8 mouse cellular contexts compared by ENCODE assay signal in genomic region chr5:137277360-137278342, GRCm38 (mm10). TPM values are rescaled to one million over a fixed set of nuclear protein-coding genes. Genes with fewer than 3 reads are reported as not detected.
DNase-seq lines count a peak whose midpoint lies in the region; ATAC-seq and TF ChIP-seq lines count a peak whose summit lies in the region.

No protein-coding gene starts in this region.

- no peaks in the 10 kb centered on the region for H3K79me3 ChIP-seq in C2C12 (ENCODE audit: low read depth)

- TF ChIP-seq POLR2A in olfactory bulb, adult 2 months (IDR thresholded peaks at IDR 0.05; ENCODE audit: insufficient read depth, low read depth, low read length), result no peak

- ATAC-seq in forebrain, postnatal 0 days, result peak; percentile 64
- no peak for ATAC-seq in forebrain, embryonic 13.5 days
- ATAC-seq in embryonic facial prominence, embryonic 11.5 days (replicated peaks; ENCODE audit: insufficient number of reproducible peaks, low FRiP score, low TSS enrichment, low read depth), result no peak

- TF ChIP-seq CTCF in forebrain, postnatal 0 days (IDR thresholded peaks at IDR 0.05; ENCODE audit: low read depth), result peak; percentile 63
- peak; percentile 19 for TF ChIP-seq CTCF in C2C12 (IDR thresholded peaks at IDR 0.05; ENCODE audit: control insufficient read depth, insufficient read depth, insufficient read length)
- peak; percentile 19; the same call in 1 of the 2 replicates for TF ChIP-seq CTCF in olfactory bulb, adult 2 months (IDR thresholded peaks at IDR 0.05; ENCODE audit: insufficient read depth, low read depth, low read length)

- no peaks in the 10 kb centered on the region for H3K9me3 ChIP-seq in forebrain, postnatal 0 days (ENCODE audit: low read length)
- H3K9me3 ChIP-seq in forebrain, embryonic 13.5 days (replicated peaks), result peaks cover 8% of the 10 kb centered on the region
- H3K9me3 ChIP-seq in embryonic facial prominence, embryonic 11.5 days (replicated peaks; ENCODE audit: control insufficient read depth, low read length), result no peaks in the 10 kb centered on the region

- H3ac ChIP-seq in C2C12 (ENCODE audit: control insufficient read depth, insufficient read length, low read depth), result no peak overlapping the region

- no peaks in the 10 kb centered on the region for H3K79me2 ChIP-seq in C2C12 (ENCODE audit: control insufficient read depth, insufficient read depth)

- H3K4me2 ChIP-seq in forebrain, postnatal 0 days (ENCODE audit: low read depth), result no peak overlapping the region
- no peak overlapping the region for H3K4me2 ChIP-seq in forebrain, embryonic 13.5 days
- no peak overlapping the region for H3K4me2 ChIP-seq in embryonic facial prominence, embryonic 11.5 days (ENCODE audit: low read depth, low read length)

- H3K9ac ChIP-seq in forebrain, postnatal 0 days, result no peak overlapping the region
- no peak overlapping the region for H3K9ac ChIP-seq in forebrain, embryonic 13.5 days
- no peak overlapping the region for H3K9ac ChIP-seq in embryonic facial prominence, embryonic 11.5 days (replicated peaks; ENCODE audit: low read length)

- WGBS in forebrain, postnatal 0 days, result 47% methylated on average over 18 of the region's 18 CpGs
- 50% methylated on average over 18 of the region's 18 CpGs for WGBS in forebrain, embryonic 13.5 days
- 67% methylated on average over 18 of the region's 18 CpGs for WGBS in embryonic facial prominence, embryonic 11.5 days
- WGBS in olfactory bulb, adult 2 months, result 43% methylated on average over 18 of the region's 18 CpGs

- H3K27ac ChIP-seq in forebrain, postnatal 0 days (ENCODE audit: low read depth, low read length), result no peak overlapping the region
- no peak overlapping the region for H3K27ac ChIP-seq in forebrain, embryonic 13.5 days
- H3K27ac ChIP-seq in embryonic facial prominence, embryonic 11.5 days (replicated peaks; ENCODE audit: low read depth, low read length), result no peak overlapping the region
- no peak overlapping the region for H3K27ac ChIP-seq in olfactory bulb, adult 2 months (ENCODE audit: insufficient read depth, low read depth, low read length)

- no peaks in the 10 kb centered on the region; the same call in 1 of the 2 replicates for H3K27me3 ChIP-seq in forebrain, postnatal 0 days (ENCODE audit: insufficient read depth, low read length)
- 0 out of 2 replicates have a peak, but pooled peaks cover 4% of the 10 kb centered on the region for H3K27me3 ChIP-seq in forebrain, embryonic 13.5 days
- peaks cover 7% of the 10 kb centered on the region for H3K27me3 ChIP-seq in C2C12 (ENCODE audit: control insufficient read depth, insufficient read depth, insufficient read length)
- no peaks in the 10 kb centered on the region for H3K27me3 ChIP-seq in embryonic facial prominence, embryonic 11.5 days (ENCODE audit: control insufficient read depth, insufficient read depth, low read length)

- no peaks in the 10 kb centered on the region for H3K4me1 ChIP-seq in forebrain, postnatal 0 days (ENCODE audit: insufficient read depth)
- H3K4me1 ChIP-seq in forebrain, embryonic 13.5 days, result no peaks in the 10 kb centered on the region
- H3K4me1 ChIP-seq in embryonic facial prominence, embryonic 11.5 days (ENCODE audit: control insufficient read depth, insufficient read depth, low read length), result no peaks in the 10 kb centered on the region
- H3K4me1 ChIP-seq in olfactory bulb, adult 2 months (ENCODE audit: control insufficient read depth, insufficient read depth, low read length), result peaks cover 2% of the 10 kb centered on the region; the same call in 1 of the 2 replicates

- H3K4me3 ChIP-seq in forebrain, postnatal 0 days (ENCODE audit: low read depth, low read length), result no peak overlapping the region
- no peak overlapping the region for H3K4me3 ChIP-seq in forebrain, embryonic 13.5 days
- no peak overlapping the region for H3K4me3 ChIP-seq in C2C12 (ENCODE audit: insufficient read depth, poor library complexity, severe bottlenecking)
- H3K4me3 ChIP-seq in embryonic facial prominence, embryonic 11.5 days (ENCODE audit: low read depth, low read length), result no peak overlapping the region
- 0 out of 2 replicates have a peak overlapping the region, but pooled peaks have one; percentile 15 for H3K4me3 ChIP-seq in olfactory bulb, adult 2 months (ENCODE audit: insufficient read depth, low read depth, low read length)

- DNase-seq in forebrain, postnatal 0 days, result peak; percentile 43
- DNase-seq in embryonic facial prominence, embryonic 11.5 days (ENCODE audit: low spot score), result peak; percentile 52
- DNase-seq in kidney, postnatal 4 days, result peak; percentile 69 to 76
- no peak for DNase-seq in urinary bladder, postnatal 10 days (ENCODE audit: low spot score)
- DNase-seq in T-cell, adult 2 months (ENCODE audit: low spot score), result no peak

- H3K36me3 ChIP-seq in forebrain, postnatal 0 days (ENCODE audit: insufficient read depth), result no peaks in the 10 kb centered on the region
- no peaks in the 10 kb centered on the region for H3K36me3 ChIP-seq in forebrain, embryonic 13.5 days (ENCODE audit: poor library complexity, severe bottlenecking)
- no peaks in the 10 kb centered on the region for H3K36me3 ChIP-seq in C2C12 (ENCODE audit: control insufficient read depth, insufficient read depth)
- H3K36me3 ChIP-seq in embryonic facial prominence, embryonic 11.5 days (replicated peaks; ENCODE audit: control insufficient read depth, insufficient read depth, low read depth, low read length), result no peaks in the 10 kb centered on the region

TF ChIP-seq in C2C12, 6 proteins besides CTCF, POLR2A, EP300 and RAD21:
- TF ChIP-seq CEBPB (IDR thresholded peaks at IDR 0.05; ENCODE audit: low read depth) (no peak), MAX (IDR thresholded peaks at IDR 0.05) (no peak), MYOG (IDR thresholded peaks at IDR 0.05; ENCODE audit: control insufficient read depth, extremely low read depth, insufficient read length) (no peak), FOSL1 (IDR thresholded peaks at IDR 0.05; ENCODE audit: insufficient read depth, low read length, poor library complexity, severe bottlenecking) (no peak), MYOD1 (IDR thresholded peaks at IDR 0.05; ENCODE audit: control insufficient read depth, insufficient read length, low read depth) (no peak), USF1 (IDR thresholded peaks at IDR 0.05; ENCODE audit: low read depth) (no peak)
TF ChIP-seq in C2C12: peak in this region for 0.

RNA-seq across cellular contexts. Expression of gene Ache, which starts 9.7 kb away (rescaled TPM):
- total RNA-seq in forebrain, postnatal 0 days (2014; rRNA removed), result 48.4 and 73.2 TPM in 2 replicates
- polyA plus RNA-seq in forebrain, postnatal 0 days (2015; fragmentation: Nextera tagmentation; extraction: Ambion mirVana), result 44.3 and 69.1 TPM in 2 replicates
- polyA plus RNA-seq in forebrain, embryonic 13.5 days (2015; fragmentation: Nextera tagmentation; extraction: Ambion mirVana), result 2.7 and 4.1 TPM in 2 replicates
- 0.06 TPM for polyA plus RNA-seq in C2C12 (2012; fragmentation: generic; extraction: Trizol)
- 3.5 and 6.3 TPM in 2 replicates for polyA plus RNA-seq in embryonic facial prominence, embryonic 11.5 days (2014; fragmentation: Nextera tagmentation; extraction: Ambion mirVana)
- not detected in 2 replicates for polyA plus RNA-seq in olfactory bulb, adult 2 months (2012; ENCODE audit: insufficient read depth, insufficient read length, low replicate concordance, missing spikeins)

RNA-seq across cellular contexts. Expression of gene Ufsp1, which starts 16.8 kb away (rescaled TPM):
- total RNA-seq in forebrain, postnatal 0 days (2014; rRNA removed), result 15.2 and 16.2 TPM in 2 replicates
- 15.8 and 23.4 TPM in 2 replicates for polyA plus RNA-seq in forebrain, postnatal 0 days (2015; fragmentation: Nextera tagmentation; extraction: Ambion mirVana)
- 7.1 and 7.2 TPM in 2 replicates for polyA plus RNA-seq in forebrain, embryonic 13.5 days (2015; fragmentation: Nextera tagmentation; extraction: Ambion mirVana)
- 10.6 TPM for polyA plus RNA-seq in C2C12 (2012; fragmentation: generic; extraction: Trizol)
- 6.6 and 7.8 TPM in 2 replicates for polyA plus RNA-seq in embryonic facial prominence, embryonic 11.5 days (2014; fragmentation: Nextera tagmentation; extraction: Ambion mirVana)
- not detected in 2 replicates for polyA plus RNA-seq in olfactory bulb, adult 2 months (2012; ENCODE audit: insufficient read depth, insufficient read length, low replicate concordance, missing spikeins)

RNA-seq across cellular contexts. Expression of gene Srrt, which starts 29.8 kb away (rescaled TPM):
- 136 and 153 TPM in 2 replicates for total RNA-seq in forebrain, postnatal 0 days (2014; rRNA removed)
- polyA plus RNA-seq in forebrain, postnatal 0 days (2015; fragmentation: Nextera tagmentation; extraction: Ambion mirVana), result 52.3 and 55.6 TPM in 2 replicates
- 145 and 150 TPM in 2 replicates for polyA plus RNA-seq in forebrain, embryonic 13.5 days (2015; fragmentation: Nextera tagmentation; extraction: Ambion mirVana)
- polyA plus RNA-seq in C2C12 (2012; fragmentation: generic; extraction: Trizol), result 130 TPM
- polyA plus RNA-seq in embryonic facial prominence, embryonic 11.5 days (2014; fragmentation: Nextera tagmentation; extraction: Ambion mirVana), result 136 and 148 TPM in 2 replicates
- 488 TPM in 1 of 2 replicates, not detected in the other for polyA plus RNA-seq in olfactory bulb, adult 2 months (2012; ENCODE audit: insufficient read depth, insufficient read length, low replicate concordance, missing spikeins)

RNA-seq across cellular contexts. Expression of gene Trip6, which starts 36.6 kb away (rescaled TPM):
- 10.8 and 11.4 TPM in 2 replicates for total RNA-seq in forebrain, postnatal 0 days (2014; rRNA removed)
- polyA plus RNA-seq in forebrain, postnatal 0 days (2015; fragmentation: Nextera tagmentation; extraction: Ambion mirVana), result 9.9 and 11.6 TPM in 2 replicates
- 30.8 and 35.3 TPM in 2 replicates for polyA plus RNA-seq in forebrain, embryonic 13.5 days (2015; fragmentation: Nextera tagmentation; extraction: Ambion mirVana)
- 80.0 TPM for polyA plus RNA-seq in C2C12 (2012; fragmentation: generic; extraction: Trizol)
- polyA plus RNA-seq in embryonic facial prominence, embryonic 11.5 days (2014; fragmentation: Nextera tagmentation; extraction: Ambion mirVana), result 40.3 and 51.8 TPM in 2 replicates
- not detected in 2 replicates for polyA plus RNA-seq in olfactory bulb, adult 2 months (2012; ENCODE audit: insufficient read depth, insufficient read length, low replicate concordance, missing spikeins)

RNA-seq across cellular contexts. Expression of gene Slc12a9, which starts 55.7 kb away (rescaled TPM):
- 19.3 and 21.8 TPM in 2 replicates for total RNA-seq in forebrain, postnatal 0 days (2014; rRNA removed)
- 12.5 and 18.4 TPM in 2 replicates for polyA plus RNA-seq in forebrain, postnatal 0 days (2015; fragmentation: Nextera tagmentation; extraction: Ambion mirVana)
- polyA plus RNA-seq in forebrain, embryonic 13.5 days (2015; fragmentation: Nextera tagmentation; extraction: Ambion mirVana), result 14.4 and 16.9 TPM in 2 replicates
- polyA plus RNA-seq in C2C12 (2012; fragmentation: generic; extraction: Trizol), result 7.3 TPM
- polyA plus RNA-seq in embryonic facial prominence, embryonic 11.5 days (2014; fragmentation: Nextera tagmentation; extraction: Ambion mirVana), result 3.0 and 4.2 TPM in 2 replicates
- polyA plus RNA-seq in olfactory bulb, adult 2 months (2012; ENCODE audit: insufficient read depth, insufficient read length, low replicate concordance, missing spikeins), result not detected in 2 replicates

Comparison
In these comparisons a context has a peak if more than half of its experiments do, and no peak if none do; other contexts are left out.
1. DNase-seq: peak in forebrain, postnatal 0 days (single experiment), embryonic facial prominence, embryonic 11.5 days (single experiment) and kidney, postnatal 4 days (2 of 2); none in urinary bladder, postnatal 10 days (single experiment) and T-cell, adult 2 months (single experiment).
2. Peak in every context shown above with its lines, with median percentiles within 50 percentile points of each other: CTCF ChIP-seq.